Mouse (Mus musculus) hindbrain, embryonic 12.5 days (tissue): ENCODE measurements around the gene Stab1. TPM values are rescaled to one million over a fixed set of nuclear protein-coding genes. Genes with fewer than 3 reads are reported as not detected.

Experiments used
- ATAC-seq: fragments of 200-750 bp; cut with Nextera tagmentation; 2 replicates; pipeline ENCODE4 v1.8.0; 2017; ENCODE audit warnings: moderate TSS enrichment; ENCODE audit not compliant: low FRiP score
- H3K27ac ChIP-seq: fragments of 300-500 bp; sonication (generic); 2 replicates; pipeline ENCODE4 v1.5.1; 2016; ENCODE audit warnings: mild to moderate bottlenecking
- H3K27me3 ChIP-seq: fragments of 300-500 bp; sonication (generic); 2 replicates; pipeline ENCODE4 v1.6.1; 2016; ENCODE audit warnings: mild to moderate bottlenecking
- H3K36me3 ChIP-seq: fragments of 300-500 bp; sonication (generic); 2 replicates; pipeline ENCODE4 v1.6.1; 2016; ENCODE audit warnings: mild to moderate bottlenecking
- H3K4me1 ChIP-seq: fragments of 300-500 bp; sonication (generic); 2 replicates; pipeline ENCODE4 v1.6.1; 2016
- H3K4me2 ChIP-seq: fragments of 300-500 bp; sonication (generic); replicated peaks from 2 replicates; pipeline ENCODE4 v1.6.1; 2016; ENCODE audit warnings: mild to moderate bottlenecking
- H3K4me3 ChIP-seq: fragments of 300-500 bp; sonication (generic); 2 replicates; pipeline ENCODE4 v1.5.1; 2016; ENCODE audit warnings: mild to moderate bottlenecking
- H3K9ac ChIP-seq: fragments of 300-500 bp; sonication (generic); 2 replicates; pipeline ENCODE4 v1.6.1; 2016; ENCODE audit warnings: mild to moderate bottlenecking, moderate library complexity
- H3K9me3 ChIP-seq: fragments of 300-500 bp; sonication (generic); replicated peaks from 2 replicates; pipeline ENCODE4 v1.6.1; 2016; ENCODE audit warnings: mild to moderate bottlenecking
- WGBS: fragments of 180-500 bp; shearing (Covaris S2); methylation state at CpG from one replicate; pipeline ENCODE4 v1.1.7; 2016; 5-methylcytosine and 5-hydroxymethylcytosine counted together
- polyA plus RNA-seq: library from polyadenylated mRNA; unstranded; fragments of >200 nt; fragmentation: Nextera tagmentation; extraction: Ambion mirVana; gene quantifications from 2 replicates; pipeline ENCODE4 v1.2.1, GENCODE M21; 2016

Stab1 gene
- polyA plus RNA-seq, 1 experiment from 2014 or later, result 33.9 TPM

- Histone ChIP-seq H3K27ac (no peak overlapping the region), H3K4me1 (peaks cover 38% of the 10 kb centered on the region), H3K4me3 (no peak overlapping the region), H3K36me3 (peaks cover 38% of the 10 kb centered on the region), H3K9ac (peak overlapping the region; percentile 32; the same call in 1 of the 2 replicates), H3K27me3 (no peaks in the 10 kb centered on the region), H3K4me2 (peak overlapping the region; percentile 89), H3K9me3 (no peaks in the 10 kb centered on the region)
- 77% methylated on average over 11 of the region's 11 CpGs for WGBS
- no peak for ATAC-seq
Measured at GRCm38 (mm10) chr14:31133023-31133665, 35.3 kb downstream of the Stab1 start.

GRCm38 (mm10) chr14:31132491-31132975 lies 35.9 kb downstream of the Stab1 start:
- peaks cover 32% of the 10 kb centered on the region for H3K36me3 ChIP-seq
- 86% methylated on average over 7 of the region's 7 CpGs for WGBS
- H3K4me3 ChIP-seq, result peak overlapping the region; percentile 86

GRCm38 (mm10) chr14:31132031-31132430 lies 36.4 kb downstream of the Stab1 start:
- peak overlapping the region; percentile 40; the same call in 1 of the 2 replicates for H3K27ac ChIP-seq
- H3K9me3 ChIP-seq, result no peaks in the 10 kb centered on the region
- H3K4me2 ChIP-seq, result peak overlapping the region; percentile 89
- H3K36me3 ChIP-seq, result peaks cover 26% of the 10 kb centered on the region
- WGBS, result 7% methylated on average over 6 of the region's 6 CpGs
- no peaks in the 10 kb centered on the region for H3K27me3 ChIP-seq
- H3K9ac ChIP-seq, result peak overlapping the region; percentile 94
- no peak for ATAC-seq
- peak overlapping the region; percentile 86 for H3K4me3 ChIP-seq
- H3K4me1 ChIP-seq, result peaks cover 43% of the 10 kb centered on the region

More at GRCm38 (mm10) chr14:31132491-31132975, 35.9 kb downstream of the Stab1 start:
- Histone ChIP-seq H3K27ac (no peak overlapping the region), H3K9ac (peak overlapping the region; percentile 94), H3K27me3 (no peaks in the 10 kb centered on the region), H3K4me2 (peak overlapping the region; percentile 89), H3K9me3 (no peaks in the 10 kb centered on the region), H3K4me1 (peaks cover 38% of the 10 kb centered on the region)
- ATAC-seq, result no peak

GRCm38 (mm10) chr14:31131272-31131821 lies 37.1 kb downstream of the Stab1 start:
- peak overlapping the region; percentile 89 for H3K4me2 ChIP-seq
- H3K9ac ChIP-seq, result peak overlapping the region; percentile 94
- peak overlapping the region; percentile 92 for H3K27ac ChIP-seq
- no peaks in the 10 kb centered on the region for H3K9me3 ChIP-seq
- 0% methylated on average over 43 of the region's 43 CpGs for WGBS
- H3K36me3 ChIP-seq, result peaks cover 20% of the 10 kb centered on the region
- H3K4me1 ChIP-seq, result peaks cover 50% of the 10 kb centered on the region
- peak overlapping the region; percentile 86 for H3K4me3 ChIP-seq
- ATAC-seq, result peak; percentile 31
- H3K27me3 ChIP-seq, result no peaks in the 10 kb centered on the region

- peak within 1 kb of the TSS; percentile 89 for H3K4me2 ChIP-seq
- H3K4me3 ChIP-seq, result peak within 1 kb of the TSS; percentile 86
- WGBS, result 5% methylated on average over 51 of the region's 63 CpGs
- H3K36me3 ChIP-seq, result peaks cover 11% of the 10 kb centered on the region
- H3K9ac ChIP-seq, result peak within 1 kb of the TSS; percentile 94
- H3K9me3 ChIP-seq, result no peaks in the 10 kb centered on the region
- no peaks in the 10 kb centered on the region for H3K27me3 ChIP-seq
- H3K4me1 ChIP-seq, result peaks cover 56% of the 10 kb centered on the region
- peak within 1 kb of the TSS; percentile 92 for H3K27ac ChIP-seq
- ATAC-seq, result peak; percentile 84
Measured at GRCm38 (mm10) chr14:31130236-31131220, 37.9 kb downstream of the Stab1 start, which contains the start of gene Nt5dc2. Gene Nt5dc2 (plus strand): TSS chr14:31131053.

DNA sequence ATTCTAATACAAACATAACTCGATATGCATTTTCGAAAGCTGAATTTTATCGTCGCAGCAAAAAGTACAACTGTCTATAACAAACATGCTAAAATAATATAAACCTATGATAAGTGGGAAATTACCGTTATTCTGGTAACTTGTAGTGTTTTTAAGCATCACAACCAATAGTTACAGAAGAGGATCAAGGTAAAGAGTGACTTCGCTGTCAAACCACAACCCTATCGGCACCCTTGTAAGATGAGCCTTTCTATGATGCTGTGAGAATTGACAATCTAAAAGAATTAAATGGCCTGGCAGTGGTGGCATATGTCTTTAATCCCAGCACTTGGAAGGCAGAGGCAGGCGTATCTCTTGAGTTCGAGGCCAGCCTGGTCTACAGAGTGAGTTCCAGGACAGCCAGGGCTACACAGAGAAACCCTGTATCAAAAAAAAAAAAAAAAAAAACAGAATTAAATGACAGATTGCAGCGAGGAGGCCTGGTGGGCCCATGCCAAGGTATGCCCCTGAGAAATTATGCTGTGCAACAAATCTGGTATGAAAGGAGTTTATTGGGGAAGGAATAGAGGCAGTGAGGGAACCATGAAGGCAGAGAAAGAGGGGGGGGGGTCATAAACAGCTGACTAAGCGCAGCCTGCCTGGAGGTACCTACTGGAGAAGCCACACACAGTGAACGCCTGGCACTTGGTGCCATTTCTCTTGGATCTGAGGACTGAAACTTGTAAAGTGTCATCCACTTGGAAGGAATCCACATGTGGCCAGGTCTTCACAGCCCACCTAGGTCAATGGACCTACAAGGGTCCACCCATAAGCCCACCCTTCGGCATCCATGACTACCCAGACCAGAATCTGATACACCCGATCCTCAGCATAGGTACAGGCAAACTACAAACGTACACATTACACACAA lies 38.9 kb downstream of the Stab1 start:
- Histone ChIP-seq H3K4me2 (peak overlapping the region; percentile 92), H3K9ac (no peak overlapping the region), H3K4me1 (peaks cover 57% of the 10 kb centered on the region), H3K36me3 (peaks cover 2% of the 10 kb centered on the region), H3K27ac (peak overlapping the region; percentile 92), H3K27me3 (no peaks in the 10 kb centered on the region), H3K9me3 (no peaks in the 10 kb centered on the region), H3K4me3 (peak overlapping the region; percentile 79)
- ATAC-seq, result no peak
- 67% methylated on average over 15 of the region's 15 CpGs for WGBS

GRCm38 (mm10) chr14:31128826-31129219 lies 39.6 kb downstream of the Stab1 start, which contains the start of gene Smim4:
Gene Smim4 (minus strand): TSS chr14:31128956.
- WGBS, result 0% methylated on average over 33 of the region's 33 CpGs
- Histone ChIP-seq H3K4me3 (peak within 1 kb of the TSS; percentile 79), H3K36me3 (no peaks in the 10 kb centered on the region), H3K27me3 (no peaks in the 10 kb centered on the region), H3K4me2 (peak within 1 kb of the TSS; percentile 92), H3K27ac (peak within 1 kb of the TSS; percentile 92), H3K4me1 (peaks cover 57% of the 10 kb centered on the region), H3K9ac (peak within 1 kb of the TSS; percentile 78), H3K9me3 (no peaks in the 10 kb centered on the region)
- ATAC-seq, result peak; percentile 95

DNA sequence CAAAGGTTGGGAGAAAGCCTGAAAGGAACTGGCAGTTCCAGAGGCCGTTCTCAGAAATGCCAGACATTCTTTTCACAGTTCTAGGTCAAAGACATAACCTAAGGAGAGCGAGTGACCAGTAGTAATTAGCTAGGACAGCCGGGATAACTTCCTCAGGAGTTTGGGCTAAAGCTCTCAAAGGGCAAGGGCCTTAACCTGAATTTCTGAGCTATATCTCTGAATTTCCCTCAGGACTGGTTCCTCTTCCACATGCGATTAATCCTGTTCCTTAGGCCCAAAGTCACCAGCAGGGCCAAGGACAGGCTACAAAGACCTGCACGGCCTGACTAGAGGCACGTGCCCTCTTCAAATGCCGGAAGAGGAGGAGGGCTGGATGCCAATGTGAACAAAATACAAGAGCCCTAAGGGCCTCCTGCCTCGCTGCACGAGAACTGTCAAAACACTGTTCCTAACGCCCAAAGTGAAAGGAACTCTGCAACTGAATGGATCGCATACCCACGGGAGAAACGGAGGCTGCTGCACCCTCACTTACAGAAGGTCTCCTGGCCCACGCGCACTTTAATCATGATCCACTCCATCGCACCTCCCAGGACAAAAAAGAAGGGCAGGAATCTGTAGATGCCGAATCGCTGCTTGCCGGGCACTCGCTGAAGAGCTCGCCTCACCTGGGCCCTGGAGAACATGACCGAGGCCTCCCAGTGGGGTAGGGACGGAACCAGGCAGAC lies 40.2 kb downstream of the Stab1 start:
- peak overlapping the region; percentile 76 for H3K27ac ChIP-seq
- H3K9me3 ChIP-seq, result no peaks in the 10 kb centered on the region
- 0 out of 2 replicates have a peak, but pooled peaks cover 2% of the 10 kb centered on the region for H3K36me3 ChIP-seq
- peaks cover 51% of the 10 kb centered on the region for H3K4me1 ChIP-seq
- no peaks in the 10 kb centered on the region for H3K27me3 ChIP-seq
- peak overlapping the region; percentile 78 for H3K9ac ChIP-seq
- peak; percentile 9; the same call in 1 of the 2 replicates for ATAC-seq
- peak overlapping the region; percentile 92 for H3K4me2 ChIP-seq
- 3% methylated on average over 23 of the region's 23 CpGs for WGBS
- H3K4me3 ChIP-seq, result peak overlapping the region; percentile 79

GRCm38 (mm10) chr14:31126826-31127225 lies 41.6 kb downstream of the Stab1 start:
- 0 out of 2 replicates have a peak, but pooled peaks cover 7% of the 10 kb centered on the region for H3K36me3 ChIP-seq
- no peaks in the 10 kb centered on the region for H3K9me3 ChIP-seq
- H3K9ac ChIP-seq, result no peak overlapping the region
- no peaks in the 10 kb centered on the region for H3K27me3 ChIP-seq
- no peak for ATAC-seq
- WGBS, result 92% methylated on average over 8 of the region's 8 CpGs
- no peak overlapping the region for H3K27ac ChIP-seq
- no peak overlapping the region for H3K4me3 ChIP-seq
- H3K4me1 ChIP-seq, result peaks cover 37% of the 10 kb centered on the region
- 0 out of 2 replicates have a peak overlapping the region, but pooled peaks have one; percentile 40 for H3K4me2 ChIP-seq

DNA sequence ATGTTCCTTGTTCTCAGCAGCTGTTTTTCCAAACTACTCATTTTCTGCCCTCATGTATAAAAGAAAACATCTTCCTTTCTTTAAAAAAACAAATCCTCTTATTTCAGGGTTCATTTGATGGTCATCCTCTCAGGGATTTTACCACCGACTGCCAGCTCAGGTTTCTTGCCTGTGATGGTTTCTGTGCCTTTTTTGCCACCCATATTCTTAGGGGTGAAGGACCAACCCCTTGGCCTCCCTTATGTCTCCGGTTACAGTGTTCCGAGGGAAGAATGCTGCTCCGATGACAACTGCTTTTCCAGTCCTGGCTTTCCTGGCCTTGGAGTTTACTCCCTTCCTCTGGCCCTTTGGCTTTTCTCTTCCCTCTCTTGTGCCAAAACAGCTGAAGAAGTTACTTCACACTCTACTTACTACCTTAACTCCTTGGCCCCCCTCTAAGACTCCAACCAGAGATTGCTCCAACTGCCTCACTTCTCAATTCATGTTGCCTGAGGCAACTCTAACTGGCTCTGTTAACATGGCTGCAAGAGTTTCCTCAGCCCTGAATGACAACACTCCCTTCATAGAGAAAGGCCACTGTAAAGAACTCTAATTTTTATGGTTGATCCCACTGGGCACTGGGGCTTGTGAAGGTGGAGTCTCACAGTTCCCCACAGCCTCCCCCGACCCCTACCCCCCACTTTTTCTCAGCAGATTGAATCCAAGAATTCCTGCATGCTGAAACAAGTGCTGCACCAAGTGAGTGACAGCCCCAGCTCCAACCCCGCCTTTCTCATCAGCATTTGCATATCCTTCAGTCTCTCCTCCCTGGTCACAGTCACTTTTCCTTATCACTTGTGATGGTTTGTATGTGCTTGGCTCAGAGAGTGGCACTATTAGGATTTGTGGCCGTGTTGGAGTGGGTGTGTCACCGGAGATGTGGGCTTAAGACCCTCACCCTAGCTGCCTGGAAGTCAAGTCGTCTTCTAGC lies 43.0 kb downstream of the Stab1 start:
- ATAC-seq, result no peak
- Histone ChIP-seq H3K27ac (0 out of 2 replicates have a peak overlapping the region, but pooled peaks have one; percentile 30), H3K36me3 (peaks cover 15% of the 10 kb centered on the region), H3K4me2 (no peak overlapping the region), H3K9me3 (no peaks in the 10 kb centered on the region), H3K4me3 (no peak overlapping the region), H3K4me1 (peaks cover 33% of the 10 kb centered on the region), H3K9ac (no peak overlapping the region), H3K27me3 (no peaks in the 10 kb centered on the region)
- 68% methylated on average over 9 of the region's 9 CpGs for WGBS
